Mouse (Mus musculus) kidney, adult 2 months (tissue): Measurements from ENCODE around the gene Anapc5. TPM values are rescaled to one million over a fixed set of nuclear protein-coding genes. Genes with fewer than 3 reads are reported as not detected.
A peak's percentile ranks its signal among the peaks of the same experiment; 100 is the strongest.

ENCODE experiments used
- DNase-seq: peaks from one replicate; pipeline ENCODE4 v3.0.0; 2021
- H3K27ac ChIP-seq: fragments of 200-500 bp; 2 replicates; pipeline ENCODE4 v1.5.1; 2012; ENCODE audit warnings: low read depth, low read length, control low read depth, inconsistent platforms; ENCODE audit not compliant: insufficient read depth
- H3K27me3 ChIP-seq: fragments of 200-500 bp; replicated peaks from 2 replicates; pipeline ENCODE4 v1.6.1; 2012; ENCODE audit warnings: mild to moderate bottlenecking, moderate library complexity, low read length, inconsistent platforms; ENCODE audit not compliant: control insufficient read depth, insufficient read depth
- H3K36me3 ChIP-seq: fragments of 200-500 bp; 2 replicates; pipeline ENCODE4 v1.6.1; 2012; ENCODE audit warnings: mild to moderate bottlenecking, moderate library complexity, low read length, inconsistent platforms; ENCODE audit not compliant: control insufficient read depth, insufficient read depth
- H3K4me1 ChIP-seq: fragments of 200-500 bp; 2 replicates; pipeline ENCODE4 v1.6.1; 2011; ENCODE audit warnings: low read length; ENCODE audit not compliant: control insufficient read depth, insufficient read depth
- H3K4me3 ChIP-seq: fragments of 200-500 bp; 2 replicates; pipeline ENCODE4 v1.5.1; 2011; ENCODE audit warnings: mild to moderate bottlenecking, low read depth, low read length, control low read depth; ENCODE audit not compliant: insufficient read depth
- CTCF ChIP-seq: fragments of 200-500 bp; conservative IDR thresholded peaks from 2 replicates; pipeline ENCODE4 v1.5.1; 2011; ENCODE audit warnings: low read depth, mild to moderate bottlenecking, control low read depth, low read length, moderate library complexity, mixed read lengths; ENCODE audit not compliant: insufficient read depth, insufficient read length
- POLR2A ChIP-seq: fragments of 200-500 bp; IDR thresholded peaks from one replicate; pipeline ENCODE4 v1.6.1; 2011; ENCODE audit warnings: low read depth, low read length, control low read depth
- WGBS: fragments of 180-500 bp; shearing (Covaris S2); methylation state at CpG from one replicate; pipeline ENCODE4 v1.1.7; 2018; 5-methylcytosine and 5-hydroxymethylcytosine counted together
- polyA plus RNA-seq: library from polyadenylated mRNA; depleted of rRNA; stranded (reverse); fragments of >200 nt; gene quantifications from 2 replicates; pipeline ENCODE4 v1.2.3, GENCODE M21; 2012; rRNA removed

The Anapc5 gene
- polyA plus RNA-seq, 1 experiment, result 209 TPM

DNA sequence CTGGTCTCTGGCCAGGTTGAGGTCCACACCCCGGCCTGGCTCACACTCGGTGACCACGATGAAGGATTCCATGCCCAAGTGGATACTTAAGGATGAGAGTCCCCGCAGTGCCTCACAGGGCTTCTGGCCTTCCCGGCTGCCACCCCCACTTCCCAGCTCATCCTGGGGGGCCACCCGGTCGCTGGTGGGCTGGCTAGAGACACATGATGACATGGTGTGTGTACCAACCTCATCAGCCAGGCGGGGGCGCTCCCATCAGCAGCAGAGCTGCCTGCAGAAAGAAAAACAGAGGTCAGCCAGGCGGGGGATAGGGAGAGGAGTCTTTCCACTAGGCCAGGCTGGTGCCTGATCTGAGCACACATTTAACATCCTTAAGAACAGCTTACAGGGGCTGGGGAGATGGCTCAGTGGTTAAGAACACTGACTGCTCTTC lies 57.1 kb downstream of the Anapc5 start:
- H3K36me3 ChIP-seq, result no peaks in the 10 kb centered on the region
- peak overlapping the region; percentile 66; the same call in 1 of the 2 replicates for H3K27ac ChIP-seq
- 65% methylated on average over 10 of the region's 10 CpGs for WGBS
- TF ChIP-seq POLR2A (no peak), CTCF (peak; percentile 39)
- DNase-seq, result peak; percentile 36
- no peaks in the 10 kb centered on the region for H3K4me1 ChIP-seq
- H3K4me3 ChIP-seq, result peak overlapping the region; percentile 25; the same call in 1 of the 2 replicates
- H3K27me3 ChIP-seq, result no peaks in the 10 kb centered on the region

DNA sequence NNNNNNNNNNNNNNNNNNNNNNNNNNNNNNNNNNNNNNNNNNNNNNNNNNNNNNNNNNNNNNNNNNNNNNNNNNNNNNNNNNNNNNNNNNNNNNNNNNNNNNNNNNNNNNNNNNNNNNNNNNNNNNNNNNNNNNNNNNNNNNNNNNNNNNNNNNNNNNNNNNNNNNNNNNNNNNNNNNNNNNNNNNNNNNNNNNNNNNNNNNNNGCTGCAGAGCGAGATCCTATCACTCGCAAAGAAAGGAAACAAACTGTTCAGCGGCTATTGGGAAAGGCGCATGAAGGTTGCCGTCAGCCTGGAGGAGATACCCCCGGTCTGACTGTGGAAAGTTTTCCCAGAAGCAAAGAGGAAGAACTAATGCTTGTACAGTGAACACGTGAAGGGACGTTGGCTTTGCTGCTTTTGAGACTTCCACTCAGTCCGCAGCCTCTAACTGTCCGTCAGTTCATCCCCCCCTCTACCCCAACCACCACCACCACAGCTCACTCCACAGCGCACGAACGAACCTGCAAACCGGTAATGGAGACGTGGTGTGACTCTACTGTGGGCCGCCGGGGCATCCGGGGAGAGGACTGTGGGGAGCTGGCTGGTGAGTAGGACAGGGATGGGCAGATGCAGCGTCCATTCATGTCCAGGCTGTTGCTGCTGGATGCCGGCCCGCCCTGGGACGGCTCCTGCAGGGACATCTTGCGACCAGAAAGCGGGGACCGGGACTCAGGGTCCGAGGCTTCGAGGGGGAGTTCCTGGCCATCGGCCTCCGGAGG lies 57.7 kb downstream of the Anapc5 start:
- Histone ChIP-seq H3K36me3 (no peaks in the 10 kb centered on the region), H3K4me3 (peak overlapping the region; percentile 25; the same call in 1 of the 2 replicates), H3K27me3 (no peaks in the 10 kb centered on the region), H3K4me1 (no peaks in the 10 kb centered on the region), H3K27ac (peak overlapping the region; percentile 66)
- WGBS, result 80% methylated on average over 29 of the region's 29 CpGs
- TF ChIP-seq POLR2A, result no peak
- TF ChIP-seq CTCF, result no peak
- no peak for DNase-seq

DNA sequence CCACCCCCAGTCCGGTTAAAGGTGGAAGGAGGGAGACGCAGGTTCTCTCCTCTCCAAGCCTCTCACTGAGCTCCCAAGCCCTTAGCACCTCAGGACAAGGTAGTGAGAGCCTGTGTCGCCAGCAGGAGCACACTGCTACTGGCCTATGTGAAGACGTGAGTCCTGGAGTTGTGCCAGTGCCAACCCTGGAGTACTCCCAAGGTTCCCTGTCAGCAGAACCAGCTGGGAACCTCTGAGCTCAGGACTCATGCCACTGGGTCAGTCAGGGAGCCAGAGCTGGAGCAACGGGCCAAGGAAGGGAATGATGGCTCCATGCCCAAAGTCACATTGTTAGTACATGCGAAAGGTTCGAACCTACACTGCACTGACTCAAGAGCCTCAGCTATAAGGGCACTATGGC lies 64.5 kb downstream of the Anapc5 start:
- no peaks in the 10 kb centered on the region for H3K27me3 ChIP-seq
- H3K4me3 ChIP-seq, result no peak overlapping the region
- no peak overlapping the region for H3K27ac ChIP-seq
- 56% methylated on average over 7 of the region's 7 CpGs for WGBS
- no peaks in the 10 kb centered on the region for H3K36me3 ChIP-seq
- TF ChIP-seq POLR2A (no peak), CTCF (no peak)
- H3K4me1 ChIP-seq, result no peaks in the 10 kb centered on the region
- peak; percentile 94 for DNase-seq

DNA sequence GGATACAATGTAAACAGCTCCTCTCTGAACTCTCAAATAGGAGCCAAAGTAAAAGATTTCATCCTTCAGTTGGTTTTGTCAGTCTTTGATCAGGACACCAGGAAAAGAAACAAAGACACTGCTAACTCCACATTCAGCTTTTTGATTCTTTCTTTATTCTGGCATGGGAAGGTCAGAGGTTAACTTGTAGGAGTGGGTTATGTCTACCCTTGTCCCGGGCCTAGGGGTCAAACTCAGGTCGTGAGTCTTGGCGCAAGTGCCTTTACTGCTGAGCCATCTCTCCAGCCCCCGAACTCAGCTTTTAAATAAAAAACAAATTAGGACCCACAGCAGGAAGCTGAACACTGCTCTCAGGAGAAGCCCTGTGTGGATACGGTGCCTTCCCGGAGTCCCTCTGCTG lies 65.0 kb downstream of the Anapc5 start:
- H3K27me3 ChIP-seq, result no peaks in the 10 kb centered on the region
- 61% methylated on average over 6 of the region's 6 CpGs for WGBS
- H3K4me3 ChIP-seq, result no peak overlapping the region
- no peaks in the 10 kb centered on the region for H3K36me3 ChIP-seq
- H3K27ac ChIP-seq, result no peak overlapping the region
- no peak for DNase-seq
- no peak for TF ChIP-seq POLR2A
- no peak for TF ChIP-seq CTCF
- H3K4me1 ChIP-seq, result no peaks in the 10 kb centered on the region

DNA sequence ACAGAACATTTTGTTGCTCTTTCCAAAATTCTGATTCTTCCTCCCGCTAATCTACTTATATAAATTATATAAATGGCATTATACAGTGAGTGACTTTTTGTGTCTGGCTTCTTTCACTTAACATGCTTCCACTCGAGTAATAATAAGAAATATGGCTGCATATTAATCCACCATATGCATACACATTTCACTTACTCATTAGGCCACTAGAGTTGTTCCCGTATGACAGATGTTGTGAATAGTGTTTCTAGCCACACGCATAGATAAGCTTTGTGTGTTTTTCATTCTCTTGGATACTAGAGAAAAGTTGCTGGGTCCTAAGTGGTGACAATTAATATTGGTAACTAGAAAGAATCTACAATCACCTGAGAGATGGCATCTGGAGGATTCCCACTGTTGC lies 65.5 kb downstream of the Anapc5 start:
- Histone ChIP-seq H3K27ac (no peak overlapping the region), H3K27me3 (no peaks in the 10 kb centered on the region), H3K4me1 (no peaks in the 10 kb centered on the region), H3K4me3 (no peak overlapping the region), H3K36me3 (no peaks in the 10 kb centered on the region)
- WGBS, result 97% methylated on average over 4 of the region's 4 CpGs
- no peak for DNase-seq
- TF ChIP-seq CTCF, result no peak
- TF ChIP-seq POLR2A, result no peak

DNA sequence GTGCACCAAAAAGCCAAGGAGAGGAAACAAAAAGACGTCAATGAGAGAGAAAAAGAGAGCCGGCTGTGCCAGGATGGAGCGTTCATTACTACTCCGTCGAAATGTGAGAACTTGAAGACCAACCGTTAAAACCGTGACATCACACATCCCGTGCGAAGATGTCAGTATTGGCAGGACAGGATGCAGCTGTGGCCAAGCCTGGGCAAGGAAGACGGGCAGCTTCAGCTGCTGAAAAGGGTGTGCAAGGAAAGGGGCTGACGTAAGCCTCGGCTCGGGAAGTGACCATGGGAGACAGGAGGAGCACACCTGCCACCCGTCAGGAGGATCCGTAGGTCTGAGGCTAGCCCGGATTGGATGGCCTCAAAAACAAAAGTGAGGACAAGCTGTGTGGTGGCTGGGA lies 66.7 kb downstream of the Anapc5 start:
- TF ChIP-seq CTCF, result no peak
- H3K27ac ChIP-seq, result no peak overlapping the region
- no peaks in the 10 kb centered on the region for H3K36me3 ChIP-seq
- H3K4me3 ChIP-seq, result no peak overlapping the region
- no peaks in the 10 kb centered on the region for H3K4me1 ChIP-seq
- WGBS, result 68% methylated on average over 16 of the region's 16 CpGs
- no peaks in the 10 kb centered on the region for H3K27me3 ChIP-seq
- no peak for DNase-seq

DNA sequence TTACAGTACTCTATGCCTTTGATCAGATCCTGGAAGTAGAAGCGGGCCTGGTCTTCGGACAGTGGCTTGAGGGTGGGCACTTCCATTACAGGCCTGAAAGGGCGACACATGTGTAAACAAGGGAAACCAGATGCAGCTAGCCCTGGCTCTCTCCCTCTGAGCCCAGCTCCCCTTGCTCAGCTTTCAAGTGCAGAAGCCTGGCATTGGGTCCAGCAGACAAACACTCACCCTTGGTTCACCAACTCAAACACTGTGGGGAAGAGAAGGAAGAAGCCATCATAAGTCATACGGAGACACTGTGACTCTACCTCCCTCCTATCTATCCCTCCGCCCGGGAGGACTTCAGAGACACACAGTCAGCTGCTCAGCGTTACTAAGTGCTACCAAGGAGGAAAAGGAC lies 73.2 kb downstream of the Anapc5 start:
- TF ChIP-seq POLR2A (no peak), CTCF (no peak)
- Histone ChIP-seq H3K36me3 (no peaks in the 10 kb centered on the region), H3K27me3 (no peaks in the 10 kb centered on the region), H3K4me1 (no peaks in the 10 kb centered on the region), H3K4me3 (no peak overlapping the region), H3K27ac (no peak overlapping the region)
- DNase-seq, result no peak
- WGBS, result 84% methylated on average over 7 of the region's 7 CpGs

DNA sequence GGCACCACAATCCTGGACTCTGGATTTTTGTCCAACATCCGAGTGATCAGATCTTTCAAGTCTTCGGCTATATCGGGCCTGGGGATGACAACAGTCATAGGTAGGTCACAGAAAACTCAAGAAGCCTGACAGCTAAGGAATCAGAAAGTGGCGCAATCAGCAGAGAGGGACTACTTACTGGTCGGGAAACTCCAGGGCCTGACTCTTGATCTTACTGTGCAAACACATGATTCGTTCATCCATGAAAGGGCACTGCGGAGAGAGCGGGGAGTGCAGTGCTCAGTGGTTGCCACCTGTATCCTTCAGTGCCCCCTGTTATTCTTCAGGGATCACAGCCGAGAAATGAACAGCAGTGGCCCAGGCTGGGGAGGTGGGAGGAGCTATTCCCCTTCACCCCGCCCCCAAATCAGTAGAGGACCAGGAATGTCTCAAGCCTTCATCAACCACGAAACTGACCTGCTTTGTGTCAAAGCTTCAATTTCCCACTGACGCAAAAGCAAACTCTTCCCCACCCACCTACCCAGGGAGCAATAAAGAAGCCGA lies 77.2 kb downstream of the Anapc5 start:
- 72% methylated on average over 13 of the region's 13 CpGs for WGBS
- no peak for DNase-seq
- Histone ChIP-seq H3K4me1 (no peaks in the 10 kb centered on the region), H3K36me3 (no peaks in the 10 kb centered on the region), H3K27ac (no peak overlapping the region), H3K4me3 (no peak overlapping the region), H3K27me3 (no peaks in the 10 kb centered on the region)
- TF ChIP-seq CTCF, result no peak
- TF ChIP-seq POLR2A, result no peak

Other genes starting within 250 kb of the Anapc5 start
- gene Ift81, start 206.8 kb downstream of the Anapc5 start, polyA plus RNA-seq, result 2.0 and 3.4 TPM in 2 replicates
- 5.1 and 5.3 TPM in 2 replicates for gene P2rx7, start 177.4 kb downstream of the Anapc5 start, polyA plus RNA-seq
- gene P2rx4, start 113.8 kb downstream of the Anapc5 start, polyA plus RNA-seq, result 81.6 and 87.7 TPM in 2 replicates
- gene Camkk2, start 41.9 kb downstream of the Anapc5 start, polyA plus RNA-seq, result 17.7 and 18.8 TPM in 2 replicates
- 12.8 and 13.0 TPM in 2 replicates for gene Rnf34, start 28.7 kb upstream of the Anapc5 start, polyA plus RNA-seq
- 9.6 and 10.9 TPM in 2 replicates for gene Kdm2b, start 168.5 kb upstream of the Anapc5 start, polyA plus RNA-seq
- gene Orai1, start 193.7 kb upstream of the Anapc5 start, polyA plus RNA-seq, result 63.2 and 90.6 TPM in 2 replicates
- 0.06 and 0.08 TPM in 2 replicates for gene Morn3, start 225.7 kb upstream of the Anapc5 start, polyA plus RNA-seq
- gene Tmem120b, start 247.1 kb upstream of the Anapc5 start, polyA plus RNA-seq, result 9.9 and 12.7 TPM in 2 replicates